Mouse (Mus musculus): ENCODE results near the gene Gsk3b. TPM values are rescaled to one million over a fixed set of nuclear protein-coding genes. Genes with fewer than 3 reads are reported as not detected.
"Not testable (repeated sequence)": the region's sequence is repeated elsewhere in the genome, so short reads cannot be mapped to it uniquely, and the experiment has no call there.

Gene Gsk3b
- total RNA-seq (2017), result 47.0 to 73.4 TPM (median 62.4 TPM) in 3 replicates

GRCm38 (mm10) chr16:38088629-38089446, at the start of gene Gsk3b:
TSS of gene Gsk3b (plus strand) at chr16:38089001.
- peak; percentile 91 for ATAC-seq (replicated peaks; ENCODE audit: insufficient number of reproducible peaks, low FRiP score, low TSS enrichment, poor library complexity, severe bottlenecking)

- ATAC-seq (replicated peaks; ENCODE audit: insufficient number of reproducible peaks, low FRiP score, low TSS enrichment, poor library complexity, severe bottlenecking), result no peak
These were observed 46.6 kb upstream of the Gsk3b start for GRCm38 (mm10) chr16:38042160-38042559.

DNA sequence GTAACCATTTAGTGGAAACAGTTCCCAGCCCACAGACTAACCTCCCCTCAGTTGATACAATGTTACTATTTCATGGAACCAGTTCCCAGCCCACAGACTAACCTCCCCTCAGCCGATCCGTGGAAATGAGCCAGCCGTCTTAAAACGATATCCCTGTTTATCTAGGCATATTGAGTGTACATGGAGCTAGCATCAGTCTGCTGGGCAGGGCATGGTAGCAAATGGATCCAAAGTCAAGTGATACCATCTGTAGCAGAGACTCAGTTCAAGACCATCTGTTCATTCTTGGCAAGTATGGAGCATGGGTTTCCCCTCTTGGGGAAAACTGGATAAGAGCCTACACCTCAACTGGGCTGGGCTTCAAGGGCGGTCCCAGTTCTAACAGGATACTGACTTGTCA, 44.2 kb upstream of the Gsk3b start:
- no peak for ATAC-seq (replicated peaks; ENCODE audit: insufficient number of reproducible peaks, low FRiP score, low TSS enrichment, poor library complexity, severe bottlenecking)

- no peak for ATAC-seq (replicated peaks; ENCODE audit: insufficient number of reproducible peaks, low FRiP score, low TSS enrichment, poor library complexity, severe bottlenecking)
These were observed 40.8 kb upstream of the Gsk3b start for GRCm38 (mm10) chr16:38047781-38048558.

DNA sequence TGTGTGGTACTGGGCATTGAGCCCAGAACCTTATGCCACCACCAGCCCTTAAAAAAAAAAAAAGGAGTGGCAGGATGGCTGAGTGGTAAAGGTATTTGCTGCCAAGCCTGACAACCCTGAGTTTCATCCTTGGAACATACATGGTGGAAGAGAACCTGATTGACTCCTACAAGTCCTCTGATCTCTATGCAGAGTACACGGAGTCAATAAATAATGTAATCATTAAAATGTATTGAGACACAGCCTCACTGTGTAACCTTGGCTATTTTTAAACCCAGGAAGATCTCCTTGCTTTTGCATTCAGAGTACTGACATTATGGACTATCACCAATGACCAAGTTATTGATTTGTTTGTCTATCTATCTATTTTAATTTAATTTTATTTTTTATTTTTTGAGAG, 30.9 kb upstream of the Gsk3b start:
- no peak for ATAC-seq (replicated peaks; ENCODE audit: insufficient number of reproducible peaks, low FRiP score, low TSS enrichment, poor library complexity, severe bottlenecking)

DNA sequence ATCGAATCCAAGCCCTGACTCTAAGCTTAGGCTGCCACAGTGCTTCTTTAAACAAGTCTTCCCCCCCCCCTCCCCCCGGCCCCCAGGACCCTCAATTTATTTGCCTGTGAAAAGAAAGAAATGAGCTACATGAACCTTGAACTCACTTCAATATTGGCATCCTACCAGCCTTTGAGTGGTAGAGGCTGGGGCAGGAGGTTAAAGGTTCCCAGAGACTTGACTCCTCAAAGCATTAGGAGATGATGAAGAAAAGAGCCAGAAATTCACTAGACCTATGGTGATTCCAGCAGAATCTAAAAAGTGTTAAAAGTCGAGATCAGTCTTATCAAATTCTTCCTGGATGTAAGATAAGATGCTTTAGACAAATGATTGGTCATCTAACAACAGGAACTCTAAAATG, 30.0 kb upstream of the Gsk3b start:
- ATAC-seq (replicated peaks; ENCODE audit: insufficient number of reproducible peaks, low FRiP score, low TSS enrichment, poor library complexity, severe bottlenecking), result no peak

GRCm38 (mm10) chr16:38059631-38060030, 29.2 kb upstream of the Gsk3b start:
- ATAC-seq (replicated peaks; ENCODE audit: insufficient number of reproducible peaks, low FRiP score, low TSS enrichment, poor library complexity, severe bottlenecking), result no peak

DNA sequence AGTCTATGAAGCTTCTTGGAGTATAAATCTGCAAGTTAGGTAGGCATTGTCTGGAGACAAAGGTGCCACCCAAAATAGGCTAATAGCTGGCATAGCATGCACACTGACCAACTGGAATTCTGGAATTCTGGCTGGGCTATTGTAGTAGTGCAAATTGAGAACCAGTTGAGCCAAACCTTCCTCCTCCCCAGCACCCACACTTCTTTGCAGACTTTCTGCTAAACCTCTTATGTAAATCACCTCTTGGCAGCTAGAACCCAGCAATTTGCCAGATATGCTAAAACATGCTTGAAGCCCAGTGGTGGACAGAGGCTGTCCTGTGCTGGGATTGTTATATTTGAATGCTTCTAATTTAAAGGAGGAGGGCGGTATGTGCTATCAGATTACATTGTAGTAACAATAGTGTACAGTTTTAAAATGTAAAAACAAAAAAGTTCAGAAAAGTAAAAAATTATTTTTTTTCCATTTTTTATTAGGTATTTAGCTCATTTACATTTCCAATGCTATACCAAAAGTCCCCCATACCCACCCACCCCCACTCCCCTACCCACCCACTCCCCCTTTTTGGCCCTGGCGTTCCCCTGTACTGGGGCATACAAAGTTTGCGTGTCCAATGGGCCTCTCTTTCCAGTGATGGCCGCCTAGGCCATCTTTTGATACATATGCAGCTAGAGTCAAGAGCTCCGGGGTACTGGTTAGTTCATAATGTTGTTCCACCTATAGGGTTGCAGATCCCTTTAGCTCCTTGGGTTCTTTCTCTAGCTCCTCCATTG, 14.8 kb upstream of the Gsk3b start:
- not testable (repeated sequence) for ATAC-seq (replicated peaks; ENCODE audit: insufficient number of reproducible peaks, low FRiP score, low TSS enrichment, poor library complexity, severe bottlenecking)

GRCm38 (mm10) chr16:38080201-38080600, 8.6 kb upstream of the Gsk3b start:
- no peak for ATAC-seq (replicated peaks; ENCODE audit: insufficient number of reproducible peaks, low FRiP score, low TSS enrichment, poor library complexity, severe bottlenecking)

DNA sequence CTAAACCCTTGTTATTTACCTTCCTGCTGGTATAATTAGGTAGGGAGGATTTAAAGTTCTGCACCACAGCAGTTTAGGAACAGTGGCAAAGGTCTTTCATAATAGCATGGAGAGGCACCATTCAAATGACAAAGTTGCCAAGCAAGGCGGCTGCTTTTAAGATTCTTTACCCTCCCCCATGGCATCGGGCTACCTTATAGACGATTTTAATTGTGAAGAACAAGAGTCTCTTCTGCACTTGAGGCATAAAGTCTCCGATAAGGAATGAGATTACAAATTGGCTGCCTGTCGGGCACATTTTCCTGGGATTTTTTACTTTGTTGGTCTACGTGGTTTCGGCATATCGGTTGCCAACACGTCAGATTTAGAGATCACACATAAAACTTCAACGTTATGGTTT, 1.6 kb upstream of the Gsk3b start:
- ATAC-seq (replicated peaks; ENCODE audit: insufficient number of reproducible peaks, low FRiP score, low TSS enrichment, poor library complexity, severe bottlenecking), result no peak

DNA sequence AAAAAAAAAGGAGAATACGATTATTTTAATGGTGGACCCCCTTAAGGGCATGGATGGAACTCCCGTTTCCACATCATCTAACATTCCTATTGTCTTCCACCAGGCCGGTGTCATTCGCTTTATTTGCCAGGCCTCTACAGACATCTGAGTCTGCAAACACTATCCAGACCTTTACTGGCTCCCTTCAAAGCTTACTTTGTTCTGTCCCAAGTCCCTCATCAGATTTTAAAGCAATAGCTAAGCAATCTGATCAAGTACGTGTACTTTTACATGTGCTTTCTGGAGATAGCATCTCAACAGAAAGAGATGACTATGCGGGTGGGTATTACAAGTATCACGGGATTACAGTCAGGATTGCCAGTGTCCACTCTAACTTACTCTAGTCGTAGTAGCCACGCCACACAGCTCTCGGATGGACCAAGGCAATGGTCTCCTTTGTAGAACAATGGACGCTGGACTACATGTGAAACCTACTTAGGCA, 1.1 kb upstream of the Gsk3b start:
- ATAC-seq (replicated peaks; ENCODE audit: insufficient number of reproducible peaks, low FRiP score, low TSS enrichment, poor library complexity, severe bottlenecking), result no peak

- ATAC-seq (replicated peaks; ENCODE audit: insufficient number of reproducible peaks, low FRiP score, low TSS enrichment, poor library complexity, severe bottlenecking), result no peak; the same call in 1 of the 2 replicates
These were observed 624 bp upstream of the Gsk3b start for GRCm38 (mm10) chr16:38088126-38088628.

GRCm38 (mm10) chr16:38089447-38090170, 808 bp downstream of the Gsk3b start:
- ATAC-seq (replicated peaks; ENCODE audit: insufficient number of reproducible peaks, low FRiP score, low TSS enrichment, poor library complexity, severe bottlenecking), result no peak

- no peak for ATAC-seq (replicated peaks; ENCODE audit: insufficient number of reproducible peaks, low FRiP score, low TSS enrichment, poor library complexity, severe bottlenecking)
These were observed 1.7 kb downstream of the Gsk3b start for GRCm38 (mm10) chr16:38090341-38091005.

GRCm38 (mm10) chr16:38091041-38091440, 2.2 kb downstream of the Gsk3b start:
- no peak for ATAC-seq (replicated peaks; ENCODE audit: insufficient number of reproducible peaks, low FRiP score, low TSS enrichment, poor library complexity, severe bottlenecking)

DNA sequence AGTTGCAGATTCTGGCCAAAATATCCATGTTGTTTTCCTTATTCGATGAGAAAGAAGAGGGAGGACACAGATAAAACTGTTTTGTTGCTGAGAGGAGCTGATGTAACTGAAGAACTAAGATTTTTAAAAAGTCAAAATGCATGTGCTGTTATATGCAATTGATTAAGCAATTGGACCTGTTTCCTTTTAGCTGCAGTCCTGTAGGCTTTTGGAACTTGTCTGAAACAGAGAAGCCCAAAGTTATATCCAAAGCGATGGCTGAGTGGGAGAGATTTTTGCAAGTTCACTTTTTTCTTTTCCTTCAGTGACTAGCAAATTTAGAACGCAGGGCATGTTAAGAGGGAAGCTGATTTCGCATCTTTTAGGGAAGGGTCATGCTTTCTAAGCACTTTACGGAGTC, 2.9 kb downstream of the Gsk3b start:
- ATAC-seq (replicated peaks; ENCODE audit: insufficient number of reproducible peaks, low FRiP score, low TSS enrichment, poor library complexity, severe bottlenecking), result no peak

DNA sequence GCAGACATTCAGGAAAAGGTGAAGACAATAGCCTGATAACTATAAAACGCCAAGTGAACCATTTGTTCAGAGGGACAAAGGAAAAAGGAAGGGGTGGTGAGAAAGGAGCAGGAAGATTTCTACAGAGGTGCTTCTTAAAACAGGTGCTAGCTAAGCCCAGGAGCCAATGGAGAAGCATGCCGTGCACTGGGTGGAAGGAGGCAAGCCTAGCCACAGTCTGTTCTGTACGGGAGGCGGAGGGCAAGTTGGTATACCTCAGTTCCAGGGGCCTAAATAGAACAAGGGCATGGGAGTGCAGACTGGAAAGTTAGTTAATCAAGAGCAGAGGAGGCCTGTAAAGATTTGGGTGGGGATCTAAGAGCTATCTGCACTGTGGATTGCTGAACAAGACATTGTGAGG, 3.8 kb downstream of the Gsk3b start:
- no peak for ATAC-seq (replicated peaks; ENCODE audit: insufficient number of reproducible peaks, low FRiP score, low TSS enrichment, poor library complexity, severe bottlenecking)
